Mouse (Mus musculus): ENCODE data around the gene Folr1.

DNA sequence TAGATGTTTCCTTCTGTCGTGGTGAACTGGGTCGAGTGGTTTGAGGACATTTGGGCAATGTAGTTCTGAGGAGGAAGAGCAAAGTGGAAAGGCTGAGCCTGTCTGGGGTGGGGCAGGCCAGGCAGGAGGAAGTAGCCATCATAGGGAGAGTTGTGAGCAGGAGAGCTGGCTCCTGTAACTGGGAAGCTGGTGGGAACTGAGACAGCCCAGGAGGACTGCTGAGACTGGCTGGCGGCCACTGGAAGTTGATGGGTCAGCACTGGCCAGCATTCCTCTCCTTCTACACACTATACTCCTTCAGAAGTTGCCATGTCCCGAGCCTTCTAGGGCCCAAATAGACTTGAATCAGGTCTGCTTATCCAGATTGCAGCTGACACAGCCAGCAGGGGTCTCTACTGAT, 37.8 kb upstream of the Folr1 start:
- TF ChIP-seq CTCF (IDR thresholded peaks at IDR 0.05; ENCODE audit: borderline replicate concordance, extremely low read depth, insufficient read depth, insufficient read length) = no peak
- no peak for TF ChIP-seq POLR2A (IDR thresholded peaks at IDR 0.05; ENCODE audit: borderline replicate concordance, extremely low read depth, insufficient read depth, insufficient read length, poor library complexity, severe bottlenecking)
